Mouse (Mus musculus): Measurements from ENCODE around the gene Nipsnap2. TPM values are rescaled to one million over a fixed set of nuclear protein-coding genes. Genes with fewer than 3 reads are reported as not detected.

The Nipsnap2 gene
- polyA plus RNA-seq, 1 experiment: 74.5 TPM

- TF ChIP-seq GATA1 (IDR thresholded peaks at IDR 0.05; ENCODE audit: low read length): no peak
These were observed 16.1 kb downstream of the Nipsnap2 start for GRCm38 (mm10) chr5:129740976-129741375.

- TF ChIP-seq GATA1 (IDR thresholded peaks at IDR 0.05; ENCODE audit: low read length): no peak
These were observed 18.1 kb downstream of the Nipsnap2 start for GRCm38 (mm10) chr5:129742903-129743488.

- no peak for TF ChIP-seq GATA1 (IDR thresholded peaks at IDR 0.05; ENCODE audit: low read length)
These were observed 19.2 kb downstream of the Nipsnap2 start for GRCm38 (mm10) chr5:129744050-129744449.

GRCm38 (mm10) chr5:129756886-129757285, 32.0 kb downstream of the Nipsnap2 start:
- TF ChIP-seq GATA1 (IDR thresholded peaks at IDR 0.05; ENCODE audit: low read length): no peak

GRCm38 (mm10) chr5:129759929-129760480, 35.1 kb downstream of the Nipsnap2 start:
- no peak for TF ChIP-seq GATA1 (IDR thresholded peaks at IDR 0.05; ENCODE audit: low read length)

- TF ChIP-seq GATA1 (IDR thresholded peaks at IDR 0.05; ENCODE audit: low read length): no peak
These were observed 37.1 kb downstream of the Nipsnap2 start for GRCm38 (mm10) chr5:129761865-129762540.

GRCm38 (mm10) chr5:129770443-129771355, 45.8 kb downstream of the Nipsnap2 start:
- no peak for TF ChIP-seq GATA1 (IDR thresholded peaks at IDR 0.05; ENCODE audit: low read length)

GRCm38 (mm10) chr5:129772433-129772832, 47.6 kb downstream of the Nipsnap2 start:
- TF ChIP-seq GATA1 (IDR thresholded peaks at IDR 0.05; ENCODE audit: low read length): no peak

- TF ChIP-seq GATA1 (IDR thresholded peaks at IDR 0.05; ENCODE audit: low read length): no peak
These were observed 49.8 kb downstream of the Nipsnap2 start for GRCm38 (mm10) chr5:129774661-129775060.

- TF ChIP-seq GATA1 (IDR thresholded peaks at IDR 0.05; ENCODE audit: low read length): no peak
These were observed 53.6 kb downstream of the Nipsnap2 start for GRCm38 (mm10) chr5:129778348-129778995.

GRCm38 (mm10) chr5:129778996-129779716, 54.3 kb downstream of the Nipsnap2 start:
- TF ChIP-seq GATA1 (IDR thresholded peaks at IDR 0.05; ENCODE audit: low read length): no peak

- TF ChIP-seq GATA1 (IDR thresholded peaks at IDR 0.05; ENCODE audit: low read length): no peak
These were observed 55.3 kb downstream of the Nipsnap2 start for GRCm38 (mm10) chr5:129780131-129780530.

GRCm38 (mm10) chr5:129782211-129782610, 57.3 kb downstream of the Nipsnap2 start:
- no peak for TF ChIP-seq GATA1 (IDR thresholded peaks at IDR 0.05; ENCODE audit: low read length)

- no peak for TF ChIP-seq GATA1 (IDR thresholded peaks at IDR 0.05; ENCODE audit: low read length)
These were observed 60.5 kb downstream of the Nipsnap2 start for GRCm38 (mm10) chr5:129785235-129785870.
